Mouse (Mus musculus): ENCODE data around the gene Lasp1.

- TF ChIP-seq CTCF (IDR thresholded peaks at IDR 0.05; ENCODE audit: control insufficient read depth, insufficient read depth, insufficient replicate concordance, low read depth, low read length): no peak
- no peak for TF ChIP-seq POLR2A (IDR thresholded peaks at IDR 0.05; ENCODE audit: control insufficient read depth, low read depth, low read length)
Measured at GRCm38 (mm10) chr11:97787961-97788360, 10.8 kb upstream of the Lasp1 start.
